ENCODE assay signal across 8 mouse cellular contexts in genomic region chr11:18875911-18876885, GRCm38 (mm10).
A peak's percentile ranks its signal among the peaks of the same experiment; 100 is the strongest.
DNase-seq lines count a peak whose midpoint lies in the region; ATAC-seq lines count a peak whose summit lies in the region.

No protein-coding gene starts in this region.

- 17% methylated on average over 27 of the region's 27 CpGs for WGBS in heart, embryonic 12.5 days
- WGBS in forebrain, embryonic 16.5 days = 8% methylated on average over 27 of the region's 27 CpGs
- WGBS in limb, embryonic 11.5 days = 7% methylated on average over 27 of the region's 27 CpGs
- WGBS in neural tube, embryonic 11.5 days = 5% methylated on average over 27 of the region's 27 CpGs

- H3K27me3 ChIP-seq in heart, embryonic 12.5 days (replicated peaks) = no peaks in the 10 kb centered on the region
- H3K27me3 ChIP-seq in forebrain, embryonic 16.5 days (replicated peaks; ENCODE audit: control insufficient read depth, insufficient read depth, low read length) = peaks cover 19% of the 10 kb centered on the region
- H3K27me3 ChIP-seq in limb, embryonic 11.5 days (ENCODE audit: control insufficient read depth, insufficient read depth, low read length) = peaks cover 39% of the 10 kb centered on the region
- no peaks in the 10 kb centered on the region for H3K27me3 ChIP-seq in neural tube, embryonic 11.5 days (ENCODE audit: control insufficient read depth, insufficient read depth, low read length)

- peaks cover 31% of the 10 kb centered on the region for H3K4me1 ChIP-seq in heart, embryonic 12.5 days (replicated peaks)
- H3K4me1 ChIP-seq in forebrain, embryonic 16.5 days (replicated peaks; ENCODE audit: control insufficient read depth, insufficient read depth, low read length) = peaks cover 30% of the 10 kb centered on the region
- H3K4me1 ChIP-seq in limb, embryonic 11.5 days (ENCODE audit: control insufficient read depth, insufficient read depth, low read length) = peaks cover 8% of the 10 kb centered on the region; the same call in 1 of the 2 replicates
- H3K4me1 ChIP-seq in neural tube, embryonic 11.5 days (ENCODE audit: control insufficient read depth, insufficient read depth, low read length) = peaks cover 46% of the 10 kb centered on the region

- intact Hi-C loops in left cerebral cortex, postnatal 25 days (cut with DNase I) = loop anchor here (2.0 to 10.0 kb wide), 4 partner anchors 656 to 1591 kb away; no protein-coding TSS in a partner anchor

- no peaks in the 10 kb centered on the region for H3K9me3 ChIP-seq in heart, embryonic 12.5 days (replicated peaks)
- H3K9me3 ChIP-seq in forebrain, embryonic 16.5 days (ENCODE audit: control insufficient read depth, low read length) = no peaks in the 10 kb centered on the region
- H3K9me3 ChIP-seq in limb, embryonic 11.5 days (ENCODE audit: control insufficient read depth, low read length) = no peaks in the 10 kb centered on the region
- no peaks in the 10 kb centered on the region for H3K9me3 ChIP-seq in neural tube, embryonic 11.5 days (ENCODE audit: control insufficient read depth, low read length)

- ATAC-seq in heart, embryonic 12.5 days (ENCODE audit: insufficient number of reproducible peaks, low FRiP score) = no peak
- ATAC-seq in forebrain, embryonic 16.5 days = no peak
- ATAC-seq in limb, embryonic 11.5 days (ENCODE audit: insufficient number of reproducible peaks, low FRiP score, low TSS enrichment, low read depth) = no peak
- no peak for ATAC-seq in neural tube, embryonic 11.5 days (ENCODE audit: insufficient read depth, low FRiP score, low TSS enrichment)

- peak overlapping the region; percentile 78 for H3K9ac ChIP-seq in heart, embryonic 12.5 days
- H3K9ac ChIP-seq in forebrain, embryonic 16.5 days (replicated peaks; ENCODE audit: low read depth, low read length) = no peak overlapping the region
- no peak overlapping the region; the same call in 1 of the 2 replicates for H3K9ac ChIP-seq in limb, embryonic 11.5 days (ENCODE audit: low read length)
- H3K9ac ChIP-seq in neural tube, embryonic 11.5 days (ENCODE audit: low read length) = peak overlapping the region; percentile 59

- H3K4me3 ChIP-seq in heart, embryonic 12.5 days = peak overlapping the region; percentile 56
- peak overlapping the region; percentile 54 for H3K4me3 ChIP-seq in forebrain, embryonic 16.5 days (replicated peaks; ENCODE audit: low read length)
- H3K4me3 ChIP-seq in limb, embryonic 11.5 days (ENCODE audit: low read depth, low read length) = peak overlapping the region; percentile 32
- H3K4me3 ChIP-seq in neural tube, embryonic 11.5 days (ENCODE audit: low read depth, low read length) = peak overlapping the region; percentile 36

- H3K27ac ChIP-seq in heart, embryonic 12.5 days (ENCODE audit: poor library complexity, severe bottlenecking) = peak overlapping the region; percentile 60; the same call in 1 of the 2 replicates
- no peak overlapping the region for H3K27ac ChIP-seq in forebrain, embryonic 16.5 days (ENCODE audit: low read length)
- H3K27ac ChIP-seq in limb, embryonic 11.5 days (replicated peaks; ENCODE audit: low read depth, low read length) = peak overlapping the region; percentile 47; the same call in 1 of the 2 replicates
- H3K27ac ChIP-seq in neural tube, embryonic 11.5 days (ENCODE audit: low read depth, low read length) = peak overlapping the region; percentile 97

- peak overlapping the region; percentile 92 for H3K4me2 ChIP-seq in heart, embryonic 12.5 days
- H3K4me2 ChIP-seq in forebrain, embryonic 16.5 days (ENCODE audit: low read length) = peak overlapping the region; percentile 77
- peak overlapping the region; percentile 66 for H3K4me2 ChIP-seq in limb, embryonic 11.5 days (ENCODE audit: low read depth, severe bottlenecking)
- peak overlapping the region; percentile 67 for H3K4me2 ChIP-seq in neural tube, embryonic 11.5 days (ENCODE audit: low read depth)

- H3K36me3 ChIP-seq in heart, embryonic 12.5 days = peaks cover 6% of the 10 kb centered on the region; the same call in 1 of the 2 replicates
- no peaks in the 10 kb centered on the region for H3K36me3 ChIP-seq in forebrain, embryonic 16.5 days (ENCODE audit: control insufficient read depth, insufficient read depth)
- H3K36me3 ChIP-seq in limb, embryonic 11.5 days (ENCODE audit: control insufficient read depth, insufficient read depth, low read length) = no peaks in the 10 kb centered on the region
- H3K36me3 ChIP-seq in neural tube, embryonic 11.5 days (ENCODE audit: control insufficient read depth, insufficient read depth, low read length) = no peaks in the 10 kb centered on the region

- no peak for DNase-seq in heart, adult 9 months (ENCODE audit: low spot score in 2 of 2)
- DNase-seq in adrenal gland, postnatal 25 days = peak; percentile 36
- DNase-seq in limb, embryonic 11.5 days (ENCODE audit: low spot score) = peak; percentile 63
- DNase-seq in neural tube, embryonic 11.5 days (ENCODE audit: low spot score) = peak; percentile 53
- no peak for DNase-seq in layer of hippocampus, adult 9-10 months (ENCODE audit: low spot score)
- no peak for DNase-seq in left cerebral cortex, postnatal 25 days (ENCODE audit: low spot score in 2 of 2)

Comparison
In these comparisons a context has a peak if more than half of its experiments do, and no peak if none do; other contexts are left out.
1. H3K9ac ChIP-seq: peak in heart, embryonic 12.5 days (single experiment) and neural tube, embryonic 11.5 days (single experiment); none in forebrain, embryonic 16.5 days (single experiment) and limb, embryonic 11.5 days (single experiment).
2. DNase-seq: peak in adrenal gland, postnatal 25 days (single experiment), limb, embryonic 11.5 days (single experiment) and neural tube, embryonic 11.5 days (single experiment); none in heart, adult 9 months (0 of 2), layer of hippocampus, adult 9-10 months (single experiment) and left cerebral cortex, postnatal 25 days (0 of 2).
3. Peak in every context shown above with its lines, with median percentiles within 50 percentile points of each other: H3K4me2 ChIP-seq and H3K4me3 ChIP-seq.